Mouse (Mus musculus) c-Kit-positive CD71-positive TER-119-positive erythroid progenitor cells, embryonic 14.5 days (primary cell): ENCODE measurements around the gene Morn5.

Source experiments
- DNase-seq: peaks from one replicate; pipeline ENCODE4 v3.0.0-alpha.2; 2013; ENCODE audit warnings: low spot score

Morn5 gene

DNA sequence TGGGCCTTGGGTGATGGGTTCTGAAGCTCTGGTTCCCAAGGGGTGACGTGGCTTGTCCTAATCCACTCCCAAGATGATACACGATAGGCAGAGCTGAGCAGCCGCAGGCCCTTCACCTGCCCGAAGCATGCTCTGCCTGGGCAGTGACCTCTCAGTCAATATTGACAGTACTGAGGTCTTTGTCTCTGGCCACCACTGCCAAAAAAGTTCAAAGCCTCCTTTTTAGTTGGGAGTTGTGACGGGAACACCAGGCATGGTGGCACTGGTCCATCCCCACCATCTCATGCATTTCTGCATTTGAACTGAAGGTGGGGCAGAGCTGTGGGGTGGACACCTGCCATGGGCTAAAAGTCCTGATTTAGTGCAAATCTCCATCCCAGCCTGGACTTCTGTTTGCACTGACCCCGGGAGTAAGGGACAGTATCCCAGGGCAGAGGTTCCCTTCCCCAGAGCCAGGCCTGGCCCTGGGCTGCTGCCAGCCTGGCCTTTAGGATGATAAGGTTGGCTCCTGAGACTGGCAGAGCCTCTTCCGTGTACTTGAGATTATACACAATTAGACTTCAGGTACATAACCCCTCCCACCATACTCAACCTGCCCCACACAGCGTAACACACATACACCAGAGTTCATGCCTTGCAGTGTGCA, 22.5 kb downstream of the Morn5 start:
- no peak for DNase-seq

DNA sequence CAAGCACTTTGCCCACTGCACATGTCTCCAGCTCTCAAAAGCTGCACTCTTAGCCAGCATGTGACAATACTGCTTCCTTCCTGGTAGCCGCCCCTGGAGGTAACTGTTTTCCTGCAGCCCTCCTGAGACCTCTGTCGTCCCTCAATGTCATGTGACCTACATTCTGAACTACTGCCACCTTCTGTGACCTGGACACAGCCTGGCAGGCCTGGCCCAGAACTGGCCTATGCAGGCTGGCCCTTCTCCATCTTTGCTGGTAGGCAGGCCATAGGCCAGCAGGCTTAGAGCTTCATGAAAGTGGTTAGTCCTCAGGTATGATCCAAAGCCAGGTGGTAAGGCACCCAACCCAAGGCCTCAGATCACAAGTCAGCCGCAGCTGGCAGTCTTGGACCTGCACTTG, 24.5 kb downstream of the Morn5 start:
- no peak for DNase-seq

DNA sequence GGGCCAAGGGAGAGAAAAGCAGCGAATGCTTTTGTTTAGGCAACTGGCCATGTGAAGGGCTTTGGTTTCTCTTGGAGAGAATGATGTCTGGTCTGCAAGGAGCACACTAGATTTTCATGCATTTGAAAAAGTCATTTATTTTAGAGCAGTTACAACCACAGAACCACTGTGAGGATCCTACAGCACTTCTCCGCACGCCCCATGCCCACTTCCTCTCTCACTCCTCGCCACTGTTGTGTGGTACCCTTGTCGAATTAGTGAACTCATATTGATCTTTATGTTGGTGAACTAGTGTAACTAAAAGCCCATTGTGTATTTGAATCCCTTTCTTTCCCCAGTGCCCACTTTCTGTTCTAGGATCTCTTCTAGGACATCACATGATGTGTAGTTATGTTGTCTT, 26.0 kb downstream of the Morn5 start:
- no peak for DNase-seq

DNA sequence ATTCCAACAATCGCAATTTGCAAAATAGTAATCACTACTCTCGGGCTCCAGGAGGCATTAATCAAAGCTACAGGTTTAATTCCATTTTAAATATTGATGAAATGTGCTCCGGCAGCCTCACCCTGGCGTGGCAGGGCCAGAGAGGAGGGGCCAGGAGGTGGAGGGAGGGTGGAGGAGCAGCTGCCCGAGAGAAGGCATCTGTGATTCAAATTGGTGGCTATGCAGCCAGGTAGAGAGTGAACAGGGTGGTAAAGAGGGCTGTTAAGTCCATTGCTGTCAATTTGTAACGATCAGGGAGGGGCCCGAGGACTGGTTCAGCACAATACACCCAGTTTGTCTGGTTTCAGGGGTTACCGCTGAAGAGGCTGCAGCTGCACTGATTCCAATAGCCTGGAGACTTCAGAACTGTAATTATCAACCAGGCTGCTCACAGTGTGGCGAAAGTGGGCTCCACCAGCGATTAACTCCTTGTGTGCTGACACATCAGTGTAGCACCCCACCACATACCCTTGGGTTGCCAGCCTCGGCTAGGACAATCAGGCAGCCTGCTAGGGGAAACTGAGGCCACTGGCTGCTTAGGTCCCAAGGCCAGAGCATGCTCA, 28.0 kb downstream of the Morn5 start:
- DNase-seq = no peak

DNA sequence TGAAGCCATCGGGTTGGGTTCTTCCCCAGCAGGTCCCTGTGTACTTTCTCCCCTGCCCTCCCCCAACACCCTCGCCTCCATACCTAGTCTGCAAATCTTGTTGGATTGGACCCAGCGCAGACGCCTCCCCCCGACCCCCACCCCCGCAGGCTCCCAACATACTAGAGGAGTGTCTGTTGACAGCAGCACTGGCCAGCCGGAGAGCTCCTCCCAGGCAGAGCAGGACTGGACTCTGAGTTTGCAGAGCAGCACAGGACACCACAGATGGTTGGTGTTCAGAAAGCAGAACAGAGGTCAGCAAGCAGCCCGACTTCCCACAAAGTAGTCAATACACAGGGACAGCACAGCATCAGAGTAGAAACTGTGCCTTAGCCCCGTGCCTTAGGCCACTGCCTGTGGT, 32.2 kb downstream of the Morn5 start:
- DNase-seq = no peak

DNA sequence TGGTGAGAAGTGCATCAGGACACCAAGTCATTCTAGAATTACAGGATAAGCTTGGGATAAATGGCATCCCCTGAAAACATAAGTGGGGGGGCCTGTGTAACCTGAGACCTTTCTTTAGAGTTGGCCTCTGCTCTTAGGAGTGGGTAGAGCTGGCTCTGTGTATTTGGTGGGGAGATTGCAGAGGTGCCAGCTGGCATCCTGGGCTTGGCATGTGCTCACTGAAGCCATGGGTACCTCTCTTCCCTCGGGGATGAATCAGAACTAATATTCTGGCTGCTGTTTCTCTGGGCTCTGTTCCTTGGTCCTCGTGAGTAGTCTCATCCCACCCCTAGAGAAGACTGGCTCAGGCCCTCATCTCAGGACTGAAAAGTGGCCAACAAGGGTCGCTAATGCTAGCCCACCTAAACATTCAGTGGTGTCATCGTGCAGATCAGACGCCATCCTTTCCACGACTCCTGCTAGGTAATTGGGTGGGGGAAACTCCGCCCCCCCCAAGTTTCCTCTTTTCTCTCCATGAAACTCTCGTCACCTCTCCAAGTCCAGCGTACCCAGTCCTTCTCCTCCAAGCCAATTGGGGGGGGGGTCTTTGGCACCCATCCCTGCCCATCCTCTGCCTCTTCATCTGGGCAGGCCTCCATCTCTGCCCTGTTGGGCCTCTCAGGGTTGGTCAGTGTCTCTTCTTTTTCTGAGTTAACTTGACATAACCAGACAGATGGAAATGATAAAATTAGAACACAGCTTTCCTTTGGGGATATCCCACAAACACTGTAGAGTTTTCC, 33.7 kb downstream of the Morn5 start:
- DNase-seq = no peak

DNA sequence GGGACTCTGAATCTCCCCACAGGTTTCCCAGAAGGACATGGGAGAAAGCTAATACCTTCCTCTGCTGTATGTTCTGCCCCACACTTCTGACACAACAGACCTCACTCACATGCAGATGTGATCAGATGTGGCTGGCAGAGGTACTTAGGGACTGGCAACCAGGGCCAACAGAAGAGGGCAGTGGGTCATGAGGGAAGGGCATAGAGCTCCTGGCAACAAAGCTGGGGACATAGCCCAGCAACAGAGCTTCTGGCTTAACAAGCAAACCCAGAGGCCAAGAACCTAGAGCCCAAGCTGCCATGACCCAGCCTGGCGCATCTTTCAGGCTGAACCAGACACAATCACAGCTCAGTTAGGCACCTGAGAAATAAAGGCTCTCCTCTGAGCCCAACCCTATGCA, 35.8 kb downstream of the Morn5 start:
- no peak for DNase-seq

DNA sequence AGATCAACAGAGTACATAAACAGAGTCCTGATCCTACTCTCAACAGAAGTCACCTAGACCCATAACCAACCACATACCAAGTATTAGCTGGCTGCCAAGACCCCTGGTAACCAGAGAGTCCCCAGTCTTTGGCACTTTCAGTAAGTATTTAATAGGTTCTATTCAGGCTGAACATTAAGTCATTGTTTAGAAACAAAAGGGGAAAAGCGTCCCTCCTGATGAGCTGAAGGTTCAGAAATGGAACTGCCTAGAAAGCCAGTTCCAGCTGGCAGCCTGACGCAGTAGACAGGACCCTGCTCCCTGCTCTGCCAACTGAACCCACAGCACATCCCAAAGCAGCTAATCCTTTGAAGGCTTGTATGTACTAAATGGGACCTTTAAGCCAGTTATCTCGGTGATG, 39.9 kb downstream of the Morn5 start:
- DNase-seq = no peak

DNA sequence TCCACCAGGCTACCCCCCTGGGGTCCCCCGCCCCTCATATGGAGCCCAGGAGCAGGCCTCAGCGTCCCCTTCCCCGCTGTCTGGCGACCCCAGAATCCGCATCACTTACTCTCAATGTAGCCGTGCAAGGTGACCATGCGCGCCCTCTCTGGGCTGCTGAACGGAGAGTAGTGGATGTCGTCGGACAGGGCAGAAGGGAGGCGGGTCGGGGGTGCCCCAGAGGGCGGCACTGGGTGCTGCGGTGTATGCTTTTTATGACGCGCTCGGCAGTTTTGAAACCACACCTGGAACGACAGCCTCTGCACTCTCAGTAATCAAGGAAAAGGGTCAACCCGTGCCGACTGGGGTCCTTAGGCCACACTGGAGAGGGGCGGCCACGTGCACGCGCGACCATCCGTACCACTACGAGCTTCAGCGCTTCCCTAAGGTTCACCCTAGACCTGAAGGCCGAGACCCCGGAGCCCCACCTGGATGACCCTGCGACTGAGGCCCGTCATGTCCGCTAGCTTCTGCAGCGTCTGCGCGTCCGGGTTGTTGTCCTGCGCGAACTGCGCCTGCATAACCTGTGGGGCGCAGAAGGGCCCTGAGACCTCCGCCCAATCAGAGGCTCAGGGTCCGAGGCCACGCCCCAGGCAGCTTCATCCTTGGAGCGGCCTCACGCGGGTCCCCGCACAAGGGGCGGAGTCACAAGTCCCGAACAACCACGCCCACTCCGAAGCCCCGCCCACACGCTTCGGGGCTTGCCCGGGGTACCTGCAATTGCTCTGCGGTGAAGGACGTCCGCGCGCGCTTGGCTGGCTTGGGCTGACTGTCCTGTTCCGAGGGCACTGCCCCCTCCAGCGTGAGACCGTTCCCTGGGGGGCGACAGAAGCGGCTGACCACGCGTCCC, 41.8 kb downstream of the Morn5 start:
- DNase-seq = peak; percentile 59

DNA sequence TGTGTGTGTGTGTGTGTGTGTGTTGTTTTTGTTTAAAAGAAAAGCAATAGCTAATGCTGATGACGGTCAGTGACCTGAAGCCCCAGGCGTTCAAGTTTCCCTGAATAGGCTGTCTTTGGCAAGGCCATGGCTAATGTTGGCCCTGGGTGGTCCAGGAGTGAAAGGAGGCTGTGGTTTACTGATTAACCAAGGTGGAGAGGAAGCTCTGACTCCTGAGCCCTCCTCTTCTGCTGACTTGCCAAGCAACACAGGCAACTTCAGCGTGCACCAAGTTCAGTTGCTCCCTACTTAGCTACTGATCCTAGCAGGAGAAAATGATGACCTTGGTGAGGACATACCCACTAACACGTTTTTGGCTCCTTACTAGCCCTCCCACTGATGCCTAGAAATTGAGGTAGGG, 43.5 kb downstream of the Morn5 start:
- no peak for DNase-seq

DNA sequence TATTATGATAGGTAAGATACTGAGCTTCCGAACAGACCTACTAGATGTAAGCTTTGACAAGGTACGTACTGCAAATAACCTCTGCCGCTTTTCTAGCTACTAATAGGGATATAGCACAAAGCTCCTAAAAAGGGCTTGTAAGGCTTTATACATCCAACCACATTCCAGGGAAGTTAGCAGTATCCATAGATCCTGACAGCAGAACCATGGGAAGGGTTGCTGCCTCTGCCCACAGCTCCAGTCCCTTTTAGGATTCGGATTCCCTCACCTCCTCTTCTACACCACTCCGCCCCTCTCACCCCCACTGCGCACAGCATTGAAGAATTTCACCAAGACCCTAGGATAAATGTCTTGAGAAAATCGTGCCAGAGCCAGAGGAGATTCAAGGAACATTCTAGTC, 44.0 kb downstream of the Morn5 start:
- DNase-seq = no peak

DNA sequence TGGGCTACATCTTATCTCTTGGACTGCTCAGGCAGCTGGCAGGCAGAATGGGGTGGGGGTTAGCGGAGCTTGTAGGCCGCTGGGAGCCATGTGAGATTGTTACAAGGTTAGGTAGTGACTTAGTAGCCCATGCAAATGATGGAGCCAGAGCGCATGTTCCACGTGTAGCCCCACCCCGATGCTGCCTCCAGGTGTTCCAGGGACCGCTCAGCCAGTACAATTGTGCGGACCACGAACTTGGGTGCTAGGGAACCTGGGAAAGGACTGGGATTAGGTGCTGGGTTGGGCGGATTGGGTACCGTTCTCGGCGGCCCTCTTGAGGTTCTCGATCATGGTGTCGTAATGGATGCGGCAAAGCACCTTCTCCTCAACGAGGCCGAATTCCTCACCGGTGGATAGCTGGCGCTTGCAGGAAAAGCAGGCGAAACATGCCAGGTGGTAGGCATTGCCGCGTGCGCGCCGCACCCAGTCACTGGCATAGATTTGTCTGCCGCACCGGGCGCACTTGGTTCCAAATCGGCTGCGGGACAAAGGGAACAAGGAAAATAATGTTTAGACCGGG, 44.7 kb downstream of the Morn5 start:
- no peak for DNase-seq

DNA sequence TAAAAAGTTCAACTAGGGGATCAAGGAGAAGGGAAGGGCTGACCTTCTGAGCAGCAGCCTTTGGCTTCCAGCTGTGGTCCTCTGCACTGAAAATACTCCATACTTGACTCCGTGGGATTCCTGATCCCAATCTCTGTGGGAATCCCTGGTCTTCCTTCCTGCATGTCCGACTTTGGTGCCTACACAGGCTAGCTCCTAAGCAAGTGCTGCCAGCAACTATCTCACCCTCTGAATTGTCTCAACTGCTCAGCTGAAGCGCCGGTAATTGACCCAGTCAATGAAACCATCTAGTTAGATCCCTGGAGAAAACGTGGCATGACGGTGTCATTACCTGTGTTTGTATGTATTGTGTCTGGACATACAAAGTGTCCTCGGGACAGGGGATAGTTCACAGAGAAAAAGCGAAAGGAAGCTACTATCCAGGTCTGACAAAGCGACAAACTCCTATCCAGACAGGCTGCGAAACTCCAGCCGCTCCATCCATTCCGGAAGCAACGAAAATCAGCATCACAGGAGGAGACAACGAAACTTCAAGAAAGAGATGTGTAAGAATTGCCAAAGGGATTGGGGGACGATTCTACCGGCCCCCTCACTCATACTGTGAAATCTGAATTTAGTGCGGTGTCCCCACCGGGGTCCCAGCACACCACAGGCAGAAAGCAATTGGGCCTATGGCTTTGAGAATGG, 48.0 kb downstream of the Morn5 start:
- DNase-seq = no peak

DNA sequence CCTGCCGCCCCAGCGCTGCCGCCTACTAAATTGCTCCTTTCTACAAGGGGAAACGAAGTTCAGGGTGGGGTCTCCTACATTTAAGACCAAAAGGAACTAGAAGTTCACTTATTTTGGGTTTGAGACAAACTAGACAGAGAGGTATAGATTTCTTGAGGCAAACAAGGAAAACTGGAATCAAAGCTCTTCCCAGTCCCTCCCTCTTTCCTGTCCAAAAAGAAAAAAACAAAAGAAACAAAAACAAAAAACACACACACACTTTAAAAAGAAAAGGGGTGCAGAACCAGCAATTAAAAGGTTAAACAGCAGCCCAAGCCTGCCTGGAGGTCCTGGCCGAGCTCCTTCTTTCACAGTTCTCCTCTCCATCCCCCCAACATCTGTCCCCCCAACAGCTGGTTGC, 48.8 kb downstream of the Morn5 start:
- DNase-seq = no peak

DNA sequence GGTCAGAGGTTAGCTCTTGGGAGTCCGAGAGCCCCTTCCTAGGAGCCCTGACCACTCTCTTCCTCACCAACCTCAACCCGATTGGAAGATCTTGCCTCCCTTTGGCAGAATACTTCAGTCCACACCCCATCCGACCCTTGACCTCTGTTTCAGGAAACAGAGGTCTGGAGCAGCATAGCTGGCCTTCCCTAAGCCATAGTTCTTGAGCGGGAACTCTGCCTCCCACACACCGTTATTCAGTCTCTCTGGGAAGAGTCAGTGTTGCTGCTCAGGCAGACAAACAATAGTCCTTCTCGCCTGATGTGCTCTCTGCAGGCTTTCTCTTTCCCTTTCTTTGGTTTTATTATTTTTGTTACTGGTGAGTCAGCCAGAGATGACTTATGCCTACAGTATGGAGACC, 50.5 kb downstream of the Morn5 start:
- no peak for DNase-seq

DNA sequence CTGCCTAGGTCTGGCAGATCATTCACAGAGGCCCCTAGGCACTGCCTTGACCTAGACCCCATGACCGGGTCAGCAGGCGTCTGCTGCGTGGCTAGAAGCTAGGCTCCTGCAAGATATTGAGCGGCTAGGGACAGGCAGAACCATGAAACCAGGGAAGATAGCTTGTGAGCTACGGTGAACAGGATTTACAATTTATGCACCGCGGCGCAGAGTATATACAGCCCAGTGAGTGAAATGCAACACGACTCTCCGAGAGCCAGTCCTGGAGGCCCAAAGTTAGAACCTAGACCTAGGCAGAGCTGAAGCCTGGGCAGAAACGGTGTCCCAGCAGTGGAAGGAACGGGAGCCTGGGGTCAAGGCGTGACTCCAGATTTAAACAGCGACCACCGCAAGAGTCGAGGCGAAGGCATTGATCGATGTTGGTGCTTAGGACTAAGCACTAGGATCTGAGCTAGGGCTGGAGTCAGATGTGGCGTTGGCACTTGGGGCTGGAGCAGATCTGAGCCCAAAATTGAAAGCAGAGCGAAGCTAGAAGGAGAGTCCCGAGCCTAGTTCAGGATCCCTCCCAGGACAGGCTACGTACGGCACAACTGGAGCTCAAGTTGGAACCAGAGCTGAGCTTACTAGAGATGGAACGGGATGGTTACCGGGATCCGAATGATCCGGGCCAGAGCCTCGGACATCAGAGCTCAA, 52.8 kb downstream of the Morn5 start:
- no peak for DNase-seq

DNA sequence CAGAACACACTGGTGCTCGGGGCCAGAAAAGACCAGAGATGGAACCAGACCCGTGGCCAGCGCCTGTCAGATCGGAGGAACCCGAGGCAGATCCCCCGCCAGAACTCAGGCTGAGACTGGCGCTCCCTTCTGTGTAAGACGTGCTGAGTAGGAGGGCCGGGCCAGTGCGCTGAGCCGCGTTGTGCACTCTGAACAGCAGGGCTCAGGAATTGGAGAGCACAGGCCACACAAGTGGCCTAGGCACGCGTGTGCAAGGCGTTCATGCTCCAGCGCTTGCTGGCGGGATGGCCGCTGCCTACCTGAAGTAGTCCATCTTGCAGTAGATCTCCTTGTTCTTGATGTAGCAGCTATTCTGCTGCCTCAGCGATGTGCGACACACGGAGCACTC, 53.3 kb downstream of the Morn5 start:
- no peak for DNase-seq

DNA sequence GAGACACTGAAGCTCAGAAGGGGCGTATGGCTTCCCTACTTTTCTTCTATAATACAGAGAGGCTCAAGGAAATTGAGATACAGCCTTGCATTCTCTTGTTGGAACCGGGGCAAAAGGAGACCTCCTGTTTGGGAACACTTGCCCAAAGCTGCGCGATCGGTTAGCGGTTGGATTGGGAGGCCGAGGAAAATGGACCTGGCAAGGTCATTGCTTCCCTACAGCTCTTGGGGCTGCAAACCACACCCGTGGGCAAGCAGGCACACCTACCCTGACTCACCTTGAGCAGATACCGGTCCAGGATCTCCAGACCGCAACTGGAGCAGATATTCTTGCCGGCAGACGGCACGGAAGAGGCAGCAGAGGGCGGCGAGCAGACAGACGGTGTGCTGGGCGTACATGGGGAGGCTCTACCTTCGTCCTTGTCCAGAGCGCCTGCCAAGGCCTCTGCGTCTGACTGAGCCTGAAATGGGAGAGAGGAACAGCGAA, 53.9 kb downstream of the Morn5 start:
- no peak for DNase-seq

DNA sequence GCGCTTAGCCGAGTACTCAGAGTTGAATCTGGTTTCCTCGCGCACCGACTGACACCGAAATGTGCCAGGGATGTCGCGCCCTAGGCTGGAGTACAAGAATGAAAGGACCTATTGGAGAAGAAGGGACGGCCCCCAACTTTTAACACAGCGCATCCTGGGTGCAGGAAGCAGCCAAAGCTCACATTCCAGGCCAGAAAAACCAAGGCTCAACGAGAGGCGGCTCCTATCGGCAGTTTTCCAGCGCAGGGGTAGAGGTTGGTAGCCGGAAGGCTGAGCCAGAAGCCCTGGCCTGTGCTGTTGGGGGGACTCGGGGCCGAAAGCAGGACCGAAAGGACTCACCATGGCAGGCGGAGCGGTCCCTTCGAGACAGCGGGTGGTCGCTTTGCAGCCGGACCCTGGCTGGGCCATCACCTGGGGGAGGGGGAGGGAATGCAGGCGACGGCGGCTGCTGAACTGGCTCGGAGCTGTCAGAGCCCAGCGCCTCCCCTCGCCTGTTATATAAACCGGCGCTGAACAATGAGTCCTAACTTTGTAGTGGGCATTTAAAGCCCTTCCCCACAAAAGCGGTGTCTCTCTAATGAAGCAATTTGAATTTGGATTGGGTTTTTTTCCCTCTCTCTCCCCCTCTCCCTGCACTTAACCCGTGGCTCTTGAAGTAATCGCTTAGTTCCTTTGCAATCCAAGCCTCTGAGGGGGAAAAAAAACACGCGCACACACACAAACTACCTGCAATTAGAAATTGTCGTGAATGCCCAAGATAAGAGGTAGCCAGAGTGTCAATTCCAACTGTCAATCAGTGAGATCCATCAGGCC, 54.5 kb downstream of the Morn5 start:
- DNase-seq = no peak

DNA sequence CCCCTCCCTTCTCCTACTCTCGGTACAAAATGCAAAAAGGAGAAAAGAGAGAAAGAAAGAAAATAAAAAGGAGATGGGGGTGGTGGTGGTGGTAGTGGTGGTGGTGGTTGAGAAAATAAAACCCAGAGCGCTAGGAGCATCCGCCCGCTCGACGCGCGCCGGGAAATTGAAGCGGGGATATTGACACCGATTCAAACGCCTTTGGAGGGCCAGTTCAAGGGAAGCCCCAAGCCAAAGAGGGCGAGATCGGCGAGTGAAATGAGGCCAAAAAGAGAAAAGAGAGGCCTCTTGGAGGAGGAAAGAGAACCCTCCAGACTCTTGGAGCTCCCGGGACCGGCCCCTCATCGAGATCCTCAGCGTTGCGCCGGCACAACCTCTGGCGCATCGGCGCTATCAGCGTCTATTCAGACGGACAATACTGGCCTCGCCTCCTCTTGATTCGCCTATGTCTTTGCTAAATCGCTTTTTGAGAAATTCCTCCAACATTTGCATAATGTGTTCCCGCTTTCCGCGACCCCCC, 55.2 kb downstream of the Morn5 start:
- DNase-seq = no peak
